Comparison of ENCODE assay signal across 8 mouse cellular contexts in genomic region chr16:31070358-31071133, GRCm38 (mm10). TPM values are rescaled to one million over a fixed set of nuclear protein-coding genes. Genes with fewer than 3 reads are reported as not detected.
A peak's percentile ranks its signal among the peaks of the same experiment; 100 is the strongest.
DNase-seq lines count a peak whose midpoint lies in the region; ATAC-seq lines count a peak whose summit lies in the region.

No protein-coding gene starts in this region.

- H3K4me2 ChIP-seq in embryonic facial prominence, embryonic 11.5 days (ENCODE audit: low read depth, low read length), result peak overlapping the region; percentile 5; the same call in 1 of the 2 replicates
- H3K4me2 ChIP-seq in limb, embryonic 12.5 days, result peak overlapping the region; percentile 44
- H3K4me2 ChIP-seq in midbrain, embryonic 14.5 days (ENCODE audit: low read length), result peak overlapping the region; percentile 42

- 13% methylated on average over 20 of the region's 21 CpGs for WGBS in embryonic facial prominence, embryonic 11.5 days
- WGBS in limb, embryonic 12.5 days, result 9% methylated on average over 20 of the region's 21 CpGs
- WGBS in midbrain, embryonic 14.5 days, result 23% methylated on average over 21 of the region's 21 CpGs

- ATAC-seq in embryonic facial prominence, embryonic 11.5 days (replicated peaks; ENCODE audit: insufficient number of reproducible peaks, low FRiP score, low TSS enrichment, low read depth), result peak; percentile 62
- peak; percentile 79 for ATAC-seq in limb, embryonic 12.5 days (ENCODE audit: insufficient number of reproducible peaks, insufficient read depth, low FRiP score, low TSS enrichment, low read depth)
- peak; percentile 76 for ATAC-seq in midbrain, embryonic 14.5 days (ENCODE audit: low FRiP score, low TSS enrichment)
- no peak for ATAC-seq in erythroid progenitor cell, adult 5-6 weeks (replicated peaks; ENCODE audit: low FRiP score, poor library complexity, severe bottlenecking)

- no peaks in the 10 kb centered on the region for H3K36me3 ChIP-seq in embryonic facial prominence, embryonic 11.5 days (replicated peaks; ENCODE audit: control insufficient read depth, insufficient read depth, low read depth, low read length)
- no peaks in the 10 kb centered on the region for H3K36me3 ChIP-seq in limb, embryonic 12.5 days
- H3K36me3 ChIP-seq in midbrain, embryonic 14.5 days (ENCODE audit: control insufficient read depth, insufficient read depth, low read length), result no peaks in the 10 kb centered on the region

- H3K9me3 ChIP-seq in embryonic facial prominence, embryonic 11.5 days (replicated peaks; ENCODE audit: control insufficient read depth, low read length), result no peaks in the 10 kb centered on the region
- H3K9me3 ChIP-seq in limb, embryonic 12.5 days, result no peaks in the 10 kb centered on the region
- H3K9me3 ChIP-seq in midbrain, embryonic 14.5 days (ENCODE audit: control insufficient read depth, low read length), result no peaks in the 10 kb centered on the region

- H3K4me1 ChIP-seq in embryonic facial prominence, embryonic 11.5 days (ENCODE audit: control insufficient read depth, insufficient read depth, low read length), result no peaks in the 10 kb centered on the region
- H3K4me1 ChIP-seq in limb, embryonic 12.5 days (replicated peaks), result peaks cover 21% of the 10 kb centered on the region
- peaks cover 3% of the 10 kb centered on the region; the same call in 1 of the 2 replicates for H3K4me1 ChIP-seq in midbrain, embryonic 14.5 days (ENCODE audit: control insufficient read depth, insufficient read depth, low read length)

- no peak overlapping the region for H3K4me3 ChIP-seq in embryonic facial prominence, embryonic 11.5 days (ENCODE audit: low read depth, low read length)
- H3K4me3 ChIP-seq in limb, embryonic 12.5 days (replicated peaks), result no peak overlapping the region
- no peak overlapping the region for H3K4me3 ChIP-seq in midbrain, embryonic 14.5 days (replicated peaks; ENCODE audit: low read depth, low read length)

- peak overlapping the region; percentile 2; the same call in 1 of the 2 replicates for H3K9ac ChIP-seq in embryonic facial prominence, embryonic 11.5 days (replicated peaks; ENCODE audit: low read length)
- H3K9ac ChIP-seq in limb, embryonic 12.5 days (replicated peaks), result no peak overlapping the region
- H3K9ac ChIP-seq in midbrain, embryonic 14.5 days (replicated peaks; ENCODE audit: low read length), result peak overlapping the region; percentile 36; the same call in 1 of the 2 replicates

- H3K27me3 ChIP-seq in embryonic facial prominence, embryonic 11.5 days (ENCODE audit: control insufficient read depth, insufficient read depth, low read length), result no peaks in the 10 kb centered on the region
- peaks cover 13% of the 10 kb centered on the region; the same call in 1 of the 2 replicates for H3K27me3 ChIP-seq in limb, embryonic 12.5 days
- H3K27me3 ChIP-seq in midbrain, embryonic 14.5 days (ENCODE audit: control insufficient read depth, insufficient read depth, low read length), result no peaks in the 10 kb centered on the region

- H3K27ac ChIP-seq in embryonic facial prominence, embryonic 11.5 days (replicated peaks; ENCODE audit: low read depth, low read length), result no peak overlapping the region
- peak overlapping the region; percentile 9; the same call in 1 of the 2 replicates for H3K27ac ChIP-seq in limb, embryonic 12.5 days
- H3K27ac ChIP-seq in midbrain, embryonic 14.5 days (replicated peaks; ENCODE audit: low read depth, low read length), result no peak overlapping the region

- peak; percentile 91 for DNase-seq in adrenal gland, postnatal 14 days
- peak; percentile 89 for DNase-seq in embryonic facial prominence, embryonic 11.5 days (ENCODE audit: low spot score)
- peak; percentile 90 for DNase-seq in heart, adult 8-10 months (ENCODE audit: low spot score)
- peak; percentile 74 to 84 for DNase-seq in kidney, adult 8-10 months
- DNase-seq in midbrain, embryonic 14.5 days, result peak; percentile 91
- DNase-seq in spleen, adult 12 weeks (ENCODE audit: low spot score), result peak; percentile 51

RNA-seq across cellular contexts. Expression of gene Xxylt1, which starts 10.7 kb away (rescaled TPM):
- 10.7 and 11.5 TPM in 2 replicates for total RNA-seq in adrenal gland, postnatal 14 days (2021)
- polyA plus RNA-seq in embryonic facial prominence, embryonic 11.5 days (2014; fragmentation: Nextera tagmentation; extraction: Ambion mirVana), result 16.3 and 18.8 TPM in 2 replicates
- total RNA-seq in heart, adult 8-10 months (2022), result 10 to 100 TPM; 10.3 to 12.9 (median 12.5) TPM
- 22.4 and 23.0 TPM in 2 replicates for polyA plus RNA-seq in limb, embryonic 12.5 days (2016; fragmentation: Nextera tagmentation; extraction: Ambion mirVana)
- 13.3 and 14.4 TPM in 2 replicates for polyA plus RNA-seq in midbrain, embryonic 14.5 days (2014; fragmentation: Nextera tagmentation; extraction: Ambion mirVana)
- total RNA-seq in erythroid progenitor cell, adult 5-6 weeks (2015; ENCODE audit: low replicate concordance), result 5.9 and 6.1 TPM in 2 replicates
- total RNA-seq in erythroid progenitor cell, adult 5-6 weeks (2017; ENCODE audit: low replicate concordance), result 0.90 and 4.2 TPM in 2 replicates
